Mouse (Mus musculus): ENCODE results near the gene Malrd1. TPM values are rescaled to one million over a fixed set of nuclear protein-coding genes. Genes with fewer than 3 reads are reported as not detected.

Malrd1 gene
- polyA plus RNA-seq (2014; fragmentation: Illumina TruSeq; extraction: RNeasy Lipid Tissue Mini Kit (QIAGEN cat#74804); ENCODE audit: low read depth, low replicate concordance): 3.6 TPM

GRCm38 (mm10) chr2:15526241-15526924 is at the start of gene Malrd1:
TSS of gene Malrd1 (plus strand) at chr2:15526479.

